Mouse (Mus musculus): ENCODE data around the gene Ssr1. TPM values are rescaled to one million over a fixed set of nuclear protein-coding genes. Genes with fewer than 3 reads are reported as not detected.

Gene Ssr1
- polyA plus RNA-seq, 1 experiment, result 70.7 TPM

DNA sequence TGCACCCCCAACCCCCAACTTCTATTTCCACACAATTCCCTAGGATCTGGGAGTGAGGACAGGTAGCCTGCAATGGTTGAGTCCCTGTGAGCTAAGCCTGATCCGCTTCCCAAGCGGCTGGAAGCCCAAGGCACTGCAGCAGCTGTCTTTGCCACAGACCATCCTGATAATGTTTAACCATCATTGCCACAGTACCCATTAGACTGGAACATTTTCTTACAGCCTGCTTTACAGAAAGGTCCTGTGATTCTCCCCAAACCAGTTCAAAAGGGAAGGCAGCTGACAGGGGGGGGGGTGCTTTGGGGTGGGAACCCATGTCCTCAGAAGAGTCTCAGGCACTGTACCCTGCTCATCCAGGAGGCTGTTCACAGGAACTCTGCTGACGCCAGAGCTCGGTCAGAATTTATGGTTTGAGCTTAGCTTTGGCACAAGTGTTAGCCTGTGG is 51.1 kb downstream of the Ssr1 start:
- peaks cover 29% of the 10 kb centered on the region for H3K36me3 ChIP-seq (ENCODE audit: control insufficient read depth, insufficient read depth)
- H3K4me3 ChIP-seq (ENCODE audit: insufficient read depth, poor library complexity, severe bottlenecking), result no peak overlapping the region
- H3K79me3 ChIP-seq (ENCODE audit: low read depth), result no peaks in the 10 kb centered on the region
- no peak overlapping the region for H3ac ChIP-seq (ENCODE audit: control insufficient read depth, insufficient read length, low read depth)
- TF ChIP-seq MYOG (IDR thresholded peaks at IDR 0.05; ENCODE audit: control insufficient read depth, extremely low read depth, insufficient read length), result no peak
- no peak for TF ChIP-seq CEBPB (IDR thresholded peaks at IDR 0.05; ENCODE audit: low read depth)
- TF ChIP-seq MAX (IDR thresholded peaks at IDR 0.05), result no peak
- TF ChIP-seq MYOD1 (IDR thresholded peaks at IDR 0.05; ENCODE audit: control insufficient read depth, insufficient read length, low read depth), result no peak
- no peak for TF ChIP-seq CTCF (IDR thresholded peaks at IDR 0.05; ENCODE audit: control insufficient read depth, insufficient read depth, insufficient read length)
- no peak for TF ChIP-seq USF1 (IDR thresholded peaks at IDR 0.05; ENCODE audit: low read depth)
- no peak for TF ChIP-seq FOSL1 (IDR thresholded peaks at IDR 0.05; ENCODE audit: insufficient read depth, low read length, poor library complexity, severe bottlenecking)
- H3K27me3 ChIP-seq (ENCODE audit: control insufficient read depth, insufficient read depth, insufficient read length), result no peaks in the 10 kb centered on the region
- H3K79me2 ChIP-seq (ENCODE audit: control insufficient read depth, insufficient read depth), result no peaks in the 10 kb centered on the region

DNA sequence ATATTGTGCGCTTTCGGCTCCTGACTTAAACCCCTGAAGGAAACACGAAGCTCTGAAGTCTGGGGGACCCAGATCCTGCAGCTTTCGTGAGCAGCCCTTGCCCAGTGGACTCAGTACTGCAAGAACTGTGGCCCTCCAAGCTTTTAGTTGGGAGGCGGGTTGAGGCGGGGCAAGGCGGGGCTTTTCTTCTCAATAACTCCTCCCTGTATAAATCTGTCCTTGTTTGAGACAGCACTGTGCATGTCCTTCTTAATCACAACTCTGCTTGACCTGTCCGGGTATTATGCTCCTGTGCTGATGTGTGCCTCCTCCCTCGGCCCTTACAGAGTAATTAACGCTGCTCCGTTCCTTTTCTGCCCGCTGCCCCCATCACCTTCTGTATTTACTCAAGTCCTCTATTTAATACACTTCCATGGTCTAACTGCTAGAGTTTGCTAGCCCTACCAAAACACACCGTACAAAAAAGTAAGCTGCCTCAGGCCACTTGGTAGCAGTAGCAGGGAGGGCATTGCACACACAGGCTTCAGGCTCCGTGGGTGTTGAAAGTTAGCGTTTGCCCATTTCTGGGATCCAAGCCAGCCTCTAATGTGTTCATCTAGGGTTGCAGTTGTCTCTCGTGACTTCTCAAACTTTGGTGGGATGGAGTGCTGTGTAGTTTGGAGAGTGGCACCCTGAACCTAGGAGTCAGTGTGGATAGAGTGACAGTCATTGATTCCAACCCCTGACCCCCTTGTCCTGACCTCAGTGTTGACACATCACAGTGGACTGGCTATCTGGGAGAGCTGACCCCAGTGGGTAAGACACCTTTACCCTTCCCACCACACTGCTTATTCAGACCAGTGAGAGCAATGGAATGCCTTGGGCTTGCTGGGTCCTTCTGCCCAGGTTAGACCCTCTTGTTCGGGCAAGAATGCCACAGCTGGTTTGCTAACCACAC is 51.8 kb downstream of the Ssr1 start:
- H3K79me2 ChIP-seq (ENCODE audit: control insufficient read depth, insufficient read depth), result no peaks in the 10 kb centered on the region
- no peak overlapping the region for H3ac ChIP-seq (ENCODE audit: control insufficient read depth, insufficient read length, low read depth)
- H3K27me3 ChIP-seq (ENCODE audit: control insufficient read depth, insufficient read depth, insufficient read length), result no peaks in the 10 kb centered on the region
- H3K79me3 ChIP-seq (ENCODE audit: low read depth), result no peaks in the 10 kb centered on the region
- H3K36me3 ChIP-seq (ENCODE audit: control insufficient read depth, insufficient read depth), result peaks cover 27% of the 10 kb centered on the region
- TF ChIP-seq MYOD1 (IDR thresholded peaks at IDR 0.05; ENCODE audit: control insufficient read depth, insufficient read length, low read depth), result no peak
- TF ChIP-seq MAX (IDR thresholded peaks at IDR 0.05), result no peak
- TF ChIP-seq FOSL1 (IDR thresholded peaks at IDR 0.05; ENCODE audit: insufficient read depth, low read length, poor library complexity, severe bottlenecking), result no peak
- no peak for TF ChIP-seq USF1 (IDR thresholded peaks at IDR 0.05; ENCODE audit: low read depth)
- no peak for TF ChIP-seq CTCF (IDR thresholded peaks at IDR 0.05; ENCODE audit: control insufficient read depth, insufficient read depth, insufficient read length)
- TF ChIP-seq CEBPB (IDR thresholded peaks at IDR 0.05; ENCODE audit: low read depth), result no peak
- no peak for TF ChIP-seq MYOG (IDR thresholded peaks at IDR 0.05; ENCODE audit: control insufficient read depth, extremely low read depth, insufficient read length)
- no peak overlapping the region for H3K4me3 ChIP-seq (ENCODE audit: insufficient read depth, poor library complexity, severe bottlenecking)

DNA sequence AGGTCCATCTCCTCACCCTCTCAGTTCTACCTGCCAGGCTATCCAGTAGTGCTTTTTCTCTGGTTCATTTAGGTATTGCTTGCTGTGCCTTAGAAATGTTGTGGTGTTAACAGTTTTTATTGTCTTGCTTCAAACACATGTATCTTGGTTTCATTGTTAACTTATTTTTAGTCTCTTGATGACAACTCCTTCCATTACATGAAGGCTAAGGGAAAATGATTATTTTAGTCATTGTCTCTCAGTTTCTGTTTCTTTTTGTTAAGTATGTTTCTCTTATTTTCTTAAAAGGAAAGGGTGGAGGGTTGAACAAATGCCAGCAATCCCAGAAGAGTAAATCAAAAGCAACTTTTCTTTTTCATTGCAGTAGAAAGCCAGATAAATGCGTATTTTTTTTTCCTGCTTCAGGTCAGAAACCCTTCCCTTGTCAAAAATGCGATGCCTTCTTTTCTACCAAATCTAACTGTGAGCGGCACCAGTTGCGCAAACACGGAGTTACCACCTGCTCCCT is 52.8 kb downstream of the Ssr1 start:
- Histone ChIP-seq H3K27me3 (ENCODE audit: control insufficient read depth, insufficient read depth, insufficient read length) (no peaks in the 10 kb centered on the region), H3K36me3 (ENCODE audit: control insufficient read depth, insufficient read depth) (peaks cover 22% of the 10 kb centered on the region), H3K79me2 (ENCODE audit: control insufficient read depth, insufficient read depth) (no peaks in the 10 kb centered on the region), H3K4me3 (ENCODE audit: insufficient read depth, poor library complexity, severe bottlenecking) (no peak overlapping the region), H3K79me3 (ENCODE audit: low read depth) (no peaks in the 10 kb centered on the region), H3ac (ENCODE audit: control insufficient read depth, insufficient read length, low read depth) (no peak overlapping the region)
- TF ChIP-seq MYOD1 (IDR thresholded peaks at IDR 0.05; ENCODE audit: control insufficient read depth, insufficient read length, low read depth), result no peak

GRCm38 (mm10) chr13:37940649-37941048 is 53.4 kb downstream of the Ssr1 start:
- TF ChIP-seq CEBPB (IDR thresholded peaks at IDR 0.05; ENCODE audit: low read depth) (no peak), MYOD1 (IDR thresholded peaks at IDR 0.05; ENCODE audit: control insufficient read depth, insufficient read length, low read depth) (no peak), USF1 (IDR thresholded peaks at IDR 0.05; ENCODE audit: low read depth) (no peak), MAX (IDR thresholded peaks at IDR 0.05) (no peak), FOSL1 (IDR thresholded peaks at IDR 0.05; ENCODE audit: insufficient read depth, low read length, poor library complexity, severe bottlenecking) (no peak), CTCF (IDR thresholded peaks at IDR 0.05; ENCODE audit: control insufficient read depth, insufficient read depth, insufficient read length) (no peak), MYOG (IDR thresholded peaks at IDR 0.05; ENCODE audit: control insufficient read depth, extremely low read depth, insufficient read length) (no peak)
- Histone ChIP-seq H3K27me3 (ENCODE audit: control insufficient read depth, insufficient read depth, insufficient read length) (no peaks in the 10 kb centered on the region), H3K4me3 (ENCODE audit: insufficient read depth, poor library complexity, severe bottlenecking) (no peak overlapping the region), H3K79me2 (ENCODE audit: control insufficient read depth, insufficient read depth) (no peaks in the 10 kb centered on the region), H3K36me3 (ENCODE audit: control insufficient read depth, insufficient read depth) (peaks cover 22% of the 10 kb centered on the region), H3ac (ENCODE audit: control insufficient read depth, insufficient read length, low read depth) (no peak overlapping the region), H3K79me3 (ENCODE audit: low read depth) (no peaks in the 10 kb centered on the region)

- H3K79me3 ChIP-seq (ENCODE audit: low read depth), result no peaks in the 10 kb centered on the region
Measured at GRCm38 (mm10) chr13:37940167-37940566, 53.9 kb downstream of the Ssr1 start.

More at GRCm38 (mm10) chr13:37940167-37940566, 53.9 kb downstream of the Ssr1 start:
- H3K27me3 ChIP-seq (ENCODE audit: control insufficient read depth, insufficient read depth, insufficient read length), result no peaks in the 10 kb centered on the region
- no peak overlapping the region for H3K4me3 ChIP-seq (ENCODE audit: insufficient read depth, poor library complexity, severe bottlenecking)
- H3ac ChIP-seq (ENCODE audit: control insufficient read depth, insufficient read length, low read depth), result no peak overlapping the region
- peaks cover 22% of the 10 kb centered on the region for H3K36me3 ChIP-seq (ENCODE audit: control insufficient read depth, insufficient read depth)
- no peak for TF ChIP-seq FOSL1 (IDR thresholded peaks at IDR 0.05; ENCODE audit: insufficient read depth, low read length, poor library complexity, severe bottlenecking)
- no peak for TF ChIP-seq CEBPB (IDR thresholded peaks at IDR 0.05; ENCODE audit: low read depth)
- TF ChIP-seq MYOG (IDR thresholded peaks at IDR 0.05; ENCODE audit: control insufficient read depth, extremely low read depth, insufficient read length), result no peak
- TF ChIP-seq USF1 (IDR thresholded peaks at IDR 0.05; ENCODE audit: low read depth), result no peak
- TF ChIP-seq CTCF (IDR thresholded peaks at IDR 0.05; ENCODE audit: control insufficient read depth, insufficient read depth, insufficient read length), result no peak
- TF ChIP-seq MYOD1 (IDR thresholded peaks at IDR 0.05; ENCODE audit: control insufficient read depth, insufficient read length, low read depth), result no peak
- no peak for TF ChIP-seq MAX (IDR thresholded peaks at IDR 0.05)
- no peaks in the 10 kb centered on the region for H3K79me2 ChIP-seq (ENCODE audit: control insufficient read depth, insufficient read depth)
